In genomic region chr9:85854780-85855179, GRCm38 (mm10) we compare ENCODE assay signal across 35 mouse cellular contexts.
"Had no signal": no experiment of that assay in that cellular context is flagged by ENCODE, and none has a peak within 500 bp of the region (broad histone marks: within the 10 kb centered on the region; RNA-seq: fewer than 3 reads in every experiment).

No protein-coding gene starts in this region.

- H3K4me2 ChIP-seq: heart, embryonic 12.5 days; heart, embryonic 13.5 days; heart, embryonic 15.5 days; hindbrain, embryonic 12.5 days; hindbrain, embryonic 13.5 days; hindbrain, embryonic 14.5 days; hindbrain, embryonic 15.5 days; intestine, embryonic 15.5 days; kidney, embryonic 15.5 days had no signal

- DNase-seq: heart, postnatal 10 days; heart, postnatal 14 days; heart, postnatal 36 days; heart, postnatal 4 days; kidney, adult 11 months; kidney, adult 18-20 months; kidney, adult 2 months; kidney, adult 8-10 months; kidney, adult 9 months; kidney, postnatal 10 days; kidney, postnatal 14 days; kidney, postnatal 25 days; kidney, postnatal 36 days; kidney, postnatal 4 days; layer of hippocampus, adult 9-11 months; layer of hippocampus, postnatal 36 days had no signal

- H3K9me3 ChIP-seq: heart, embryonic 10.5 days; heart, embryonic 12.5 days; heart, embryonic 13.5 days; heart, embryonic 15.5 days; hindbrain, embryonic 10.5 days; hindbrain, embryonic 12.5 days; hindbrain, embryonic 13.5 days; hindbrain, embryonic 15.5 days; intestine, embryonic 15.5 days; kidney, embryonic 15.5 days had no signal

- ATAC-seq: hindbrain, embryonic 16.5 days; hindbrain, postnatal 0 days; inflammation-experienced regulatory T-cells, adult 6 months; intestine, embryonic 15.5 days; intestine, embryonic 16.5 days; intestine, postnatal 0 days had no signal

- H3K27ac ChIP-seq: heart, embryonic 10.5 days; heart, embryonic 13.5 days; heart, embryonic 15.5 days; hindbrain, embryonic 10.5 days; hindbrain, embryonic 12.5 days; hindbrain, embryonic 13.5 days; hindbrain, embryonic 14.5 days; hindbrain, embryonic 15.5 days; hindbrain, postnatal 0 days; intestine, embryonic 15.5 days; kidney, embryonic 15.5 days; kidney, postnatal 0 days; layer of hippocampus, adult 2 months; left cerebral cortex, adult 2 months had no signal

- H3K4me3 ChIP-seq: heart, embryonic 10.5 days; heart, embryonic 12.5 days; heart, embryonic 13.5 days; heart, embryonic 15.5 days; hindbrain, embryonic 10.5 days; hindbrain, embryonic 12.5 days; hindbrain, embryonic 13.5 days; hindbrain, embryonic 15.5 days; intestine, embryonic 15.5 days; kidney, embryonic 15.5 days; layer of hippocampus, adult 2 months; left cerebral cortex, adult 2 months had no signal

- H3K27me3 ChIP-seq: heart, embryonic 12.5 days; heart, embryonic 13.5 days; heart, embryonic 15.5 days; hindbrain, embryonic 12.5 days; hindbrain, embryonic 13.5 days; hindbrain, embryonic 15.5 days; intestine, embryonic 15.5 days; kidney, embryonic 15.5 days had no signal

- H3K4me1 ChIP-seq: heart, embryonic 10.5 days; heart, embryonic 12.5 days; heart, embryonic 13.5 days; heart, embryonic 15.5 days; hindbrain, embryonic 10.5 days; hindbrain, embryonic 12.5 days; hindbrain, embryonic 13.5 days; hindbrain, embryonic 15.5 days; intestine, embryonic 15.5 days; kidney, embryonic 15.5 days had no signal

- H3K36me3 ChIP-seq: heart, embryonic 10.5 days; heart, embryonic 12.5 days; heart, embryonic 13.5 days; heart, embryonic 15.5 days; hindbrain, embryonic 12.5 days; hindbrain, embryonic 13.5 days; hindbrain, embryonic 15.5 days; intestine, embryonic 15.5 days; kidney, embryonic 15.5 days had no signal

- H3K9ac ChIP-seq: heart, embryonic 12.5 days; heart, embryonic 13.5 days; heart, embryonic 15.5 days; hindbrain, embryonic 12.5 days; hindbrain, embryonic 13.5 days; hindbrain, embryonic 14.5 days; hindbrain, embryonic 15.5 days; intestine, embryonic 15.5 days; kidney, embryonic 15.5 days had no signal
